Mouse (Mus musculus): ENCODE results near the gene Fgf2.

The Fgf2 gene

GRCm38 (mm10) chr3:37414413-37414960 is 66.3 kb downstream of the Fgf2 start:
- DNase-seq (ENCODE audit: low spot score in 2 of 2) = peak; percentile 88 to 90

- DNase-seq (ENCODE audit: low spot score in 2 of 2) = no peak
These were observed 70.2 kb downstream of the Fgf2 start for GRCm38 (mm10) chr3:37418341-37418740.

- DNase-seq (ENCODE audit: low spot score in 2 of 2) = peak; percentile 61 to 76
These were observed 70.9 kb downstream of the Fgf2 start for GRCm38 (mm10) chr3:37418961-37419457.

- DNase-seq (ENCODE audit: low spot score in 2 of 2) = peak; percentile 94 to 95
These were observed 71.4 kb downstream of the Fgf2 start, which contains the start of gene Spata5 for GRCm38 (mm10) chr3:37419458-37419991. Gene Spata5, plus strand, starts transcription at chr3:37419896.

- peak; percentile 92 to 93 for DNase-seq (ENCODE audit: low spot score in 2 of 2)
These were observed 71.9 kb downstream of the Fgf2 start, which contains the start of gene Nudt6 for GRCm38 (mm10) chr3:37420072-37420471. Gene Nudt6, minus strand, starts transcription at chr3:37420211.

GRCm38 (mm10) chr3:37420641-37421040 is 72.5 kb downstream of the Fgf2 start:
- DNase-seq (ENCODE audit: low spot score in 2 of 2) = peak; percentile 26 to 52

- DNase-seq (ENCODE audit: low spot score in 2 of 2) = no peak
These were observed 73.0 kb downstream of the Fgf2 start for GRCm38 (mm10) chr3:37421179-37421578.

GRCm38 (mm10) chr3:37426069-37426468 is 77.9 kb downstream of the Fgf2 start:
- no peak for DNase-seq (ENCODE audit: low spot score in 2 of 2)

- no peak for DNase-seq (ENCODE audit: low spot score in 2 of 2)
These were observed 82.2 kb downstream of the Fgf2 start for GRCm38 (mm10) chr3:37430359-37430758.

- DNase-seq (ENCODE audit: low spot score in 2 of 2) = no peak
These were observed 91.6 kb downstream of the Fgf2 start for GRCm38 (mm10) chr3:37439770-37440169.

- no peak for DNase-seq (ENCODE audit: low spot score in 2 of 2)
These were observed 95.3 kb downstream of the Fgf2 start for GRCm38 (mm10) chr3:37443409-37443808.

GRCm38 (mm10) chr3:37455992-37456391 is 107.8 kb downstream of the Fgf2 start:
- no peak for DNase-seq (ENCODE audit: low spot score in 2 of 2)
